Mouse (Mus musculus): ENCODE measurements at regions not wholly inside any gene's neighbourhood (a gene's known extent, or its start where the extent isn't known, plus 50 kb on each side); places are given as distances from the start of the nearest gene placed in this dataset.

DNA sequence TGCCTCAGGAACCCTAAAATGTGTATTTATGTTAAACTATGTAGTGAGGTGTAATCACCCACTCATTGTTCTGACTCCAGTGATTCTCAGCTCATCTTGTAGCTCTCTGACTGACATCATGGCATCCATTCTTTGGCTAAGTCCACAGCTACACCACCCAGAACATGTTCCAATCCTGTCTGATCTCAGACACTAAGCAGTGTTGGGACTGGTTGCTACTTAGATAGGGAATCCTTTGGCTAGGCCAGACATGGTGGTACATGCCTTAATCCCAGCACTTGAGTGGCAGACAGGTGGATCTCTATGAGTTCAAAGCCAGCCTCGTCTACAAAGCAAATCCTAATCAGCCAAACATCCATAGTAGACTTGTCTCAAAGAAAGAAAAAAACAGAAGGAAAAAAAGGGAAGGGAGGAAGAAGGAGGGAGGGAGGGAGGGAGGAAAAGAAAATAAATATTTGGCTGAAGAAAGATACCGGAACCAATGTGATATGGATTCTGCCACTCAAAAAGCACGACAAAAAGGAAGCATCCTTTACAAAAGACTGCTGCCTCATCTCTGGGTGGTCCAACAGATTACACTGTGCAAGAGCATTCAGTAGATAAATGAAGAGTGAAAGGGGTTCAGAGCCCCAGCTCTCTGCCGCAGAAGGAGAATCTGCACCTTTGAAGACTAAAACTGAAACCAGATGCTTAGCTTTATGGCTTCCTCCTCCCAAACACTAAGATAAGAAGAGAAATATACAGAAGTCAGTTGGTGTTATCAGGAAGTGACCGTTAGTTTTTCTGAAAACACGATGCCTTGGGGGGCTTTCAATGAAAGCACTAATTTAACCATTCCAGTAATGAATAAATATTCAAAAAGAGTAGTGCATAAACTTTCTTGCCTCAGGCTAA lies 51.5 kb upstream of the Med13 start:
- ChIA-PET POLR2A (interaction anchor here in 3 of 4 experiments (0.5 to 1.0 kb wide), 4 partner anchors 27 to 995 kb away, joined by 4 to 7 read pairs (median 4); no protein-coding TSS in a partner anchor), CTCF (interaction anchor here in 1 of 4 experiments (0.6 to 1.0 kb wide), 2 partner anchors 28 to 1414 kb away, joined by 3 read pairs; no protein-coding TSS in a partner anchor)

- ChIA-PET POLR2A (interaction anchor here in 3 of 4 experiments (0.5 to 1.0 kb wide), 3 partner anchors 26 to 994 kb away, joined by 4 to 7 read pairs (median 4); no protein-coding TSS in a partner anchor), CTCF (interaction anchor here in 1 of 4 experiments (0.6 to 1.0 kb wide), 2 partner anchors 27 to 1414 kb away, joined by 3 read pairs; no protein-coding TSS in a partner anchor)
These were observed 52.2 kb upstream of the Med13 start for GRCm38 (mm10) chr11:86409580-86409947.

- CTCF ChIA-PET: no interaction called here
- POLR2A ChIA-PET: no interaction called here
These were observed 53.1 kb upstream of the Med13 start for GRCm38 (mm10) chr11:86410521-86410920.

DNA sequence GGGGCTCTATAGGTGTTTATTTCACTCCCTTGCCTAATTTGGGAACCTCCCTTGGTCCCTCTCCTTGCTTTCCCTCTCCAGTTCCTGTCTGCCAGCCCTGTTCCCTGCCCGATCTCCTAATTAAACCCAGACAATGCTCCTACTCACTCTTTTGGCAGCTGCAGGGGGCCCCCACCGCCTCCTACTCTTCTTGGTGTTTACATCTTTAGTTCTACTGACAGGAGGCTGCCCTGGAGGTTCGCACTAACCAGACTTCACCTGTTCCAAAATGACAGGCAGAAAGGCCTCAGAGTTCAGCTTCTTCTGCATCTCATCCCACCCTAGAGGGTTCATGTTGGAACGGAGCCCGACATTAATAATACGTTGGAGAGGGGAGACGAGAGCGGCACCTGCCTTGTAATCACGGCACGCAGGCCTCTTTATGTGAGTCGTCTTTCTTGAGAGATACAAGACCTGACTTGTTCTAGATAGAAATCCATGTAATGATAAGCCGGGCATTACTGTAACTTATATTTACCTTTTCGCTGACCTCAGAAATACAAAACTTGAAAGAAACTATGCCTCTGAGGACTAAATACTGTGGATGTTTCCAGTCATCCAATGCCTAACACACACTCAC lies 55.5 kb upstream of the Med13 start:
- CTCF ChIA-PET: no interaction called here
- POLR2A ChIA-PET: interaction anchor here in 3 of 4 experiments (0.6 to 1.4 kb wide), 5 partner anchors 17 to 158 kb away, joined by 3 to 11 read pairs (median 3); no protein-coding TSS in a partner anchor

DNA sequence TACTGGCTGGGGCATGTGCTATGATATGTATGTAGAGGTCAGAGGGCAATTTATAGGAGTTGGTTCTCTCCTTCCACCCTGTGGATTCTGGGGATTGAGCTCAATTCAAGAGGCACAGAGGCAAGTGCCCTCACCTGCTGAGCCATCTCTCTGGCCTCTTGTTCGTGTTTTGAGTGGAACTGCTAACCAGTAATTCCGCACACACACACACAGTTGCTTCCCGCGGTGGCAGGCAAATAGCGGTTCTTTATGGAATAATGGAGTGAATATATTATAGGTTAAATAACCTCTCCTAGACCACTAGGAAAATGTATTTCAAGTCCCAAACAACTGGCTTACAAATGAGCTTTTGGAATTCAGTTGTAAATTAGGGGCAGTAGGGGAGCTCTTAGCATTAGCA lies 59.1 kb upstream of the Med13 start:
- CTCF ChIA-PET: interaction anchor here in 2 of 4 experiments (0.6 to 1.0 kb wide), 2 partner anchors 58 to 444 kb away, joined by 3 to 5 read pairs; no protein-coding TSS in a partner anchor

GRCm38 (mm10) chr11:86417164-86417563 lies 59.8 kb upstream of the Med13 start:
- POLR2A ChIA-PET: interaction anchor here in 2 of 4 experiments (0.6 to 1.7 kb wide), 4 partner anchors 11 to 23 kb away, joined by 3 to 4 read pairs (median 3); no protein-coding TSS in a partner anchor
- CTCF ChIA-PET: interaction anchor here in 3 of 4 experiments (0.6 to 1.0 kb wide), 3 partner anchors 59 to 853 kb away, joined by 3 to 5 read pairs (median 3); no protein-coding TSS in a partner anchor

More for the DNA sequence above, 59.1 kb upstream of the Med13 start:
- POLR2A ChIA-PET: interaction anchor here in 3 of 4 experiments (0.9 to 1.7 kb wide), 4 partner anchors 12 to 38 kb away, joined by 3 to 4 read pairs (median 3); no protein-coding TSS in a partner anchor

DNA sequence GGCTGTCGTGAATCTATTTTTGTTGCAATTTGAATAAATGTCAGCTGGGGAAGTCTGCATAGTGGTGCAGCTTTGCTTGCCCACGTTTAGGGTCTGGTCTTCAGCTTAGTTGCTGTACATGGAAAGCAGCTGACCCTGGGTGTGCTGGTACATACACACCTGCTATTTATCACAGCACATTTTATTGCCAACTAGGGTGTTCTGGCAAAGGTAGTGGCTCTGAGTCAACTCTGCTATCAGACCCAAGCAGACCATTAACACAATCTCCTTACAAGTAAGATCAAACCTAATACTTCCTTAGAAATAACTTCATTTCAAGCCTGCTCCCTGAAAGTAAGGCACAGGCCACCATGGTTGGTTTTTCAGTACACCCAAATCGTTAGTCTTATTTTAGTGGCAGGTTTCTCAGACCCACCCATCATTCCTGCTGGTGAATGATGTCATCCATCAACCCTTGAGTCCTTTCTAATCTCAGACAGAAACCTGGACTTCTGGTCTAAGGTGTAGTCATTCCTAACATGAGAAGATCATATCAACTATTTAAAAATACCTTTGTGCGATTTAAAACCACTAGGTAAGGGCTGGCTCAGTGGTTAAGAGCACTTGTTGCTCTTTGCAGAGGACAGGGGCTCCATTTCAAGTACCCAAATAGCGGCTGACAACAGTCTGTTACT lies 62.5 kb upstream of the Med13 start:
- CTCF ChIA-PET: no interaction called here

DNA sequence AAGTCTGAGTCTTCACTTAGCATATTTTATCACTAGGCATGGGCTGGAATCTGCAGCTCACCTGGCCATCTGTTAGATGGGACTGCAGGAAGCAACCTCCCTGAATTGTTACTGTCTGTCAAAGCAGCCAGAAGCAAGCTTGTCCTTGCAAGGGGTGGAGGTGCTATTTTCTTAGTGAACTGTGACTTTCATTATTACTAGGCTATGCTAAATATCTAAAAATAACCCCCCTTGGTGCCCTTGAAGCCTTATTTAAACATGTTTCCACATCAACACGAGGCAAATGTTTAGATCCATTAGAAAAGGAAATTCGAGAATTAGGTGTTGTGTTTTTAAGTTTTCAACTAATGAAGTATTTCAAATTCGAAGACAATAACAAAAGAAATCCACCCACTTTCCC lies 55.5 kb upstream of the Rnft1 start:
- CTCF ChIA-PET: no interaction called here
- POLR2A ChIA-PET: interaction anchor here in 1 of 4 experiments (0.9 kb wide), 1 partner anchor 228 kb away, joined by 3 read pairs; the partner anchor contains the start of gene Brip1

More for the DNA sequence above, 62.5 kb upstream of the Med13 start:
- POLR2A ChIA-PET: no interaction called here

DNA sequence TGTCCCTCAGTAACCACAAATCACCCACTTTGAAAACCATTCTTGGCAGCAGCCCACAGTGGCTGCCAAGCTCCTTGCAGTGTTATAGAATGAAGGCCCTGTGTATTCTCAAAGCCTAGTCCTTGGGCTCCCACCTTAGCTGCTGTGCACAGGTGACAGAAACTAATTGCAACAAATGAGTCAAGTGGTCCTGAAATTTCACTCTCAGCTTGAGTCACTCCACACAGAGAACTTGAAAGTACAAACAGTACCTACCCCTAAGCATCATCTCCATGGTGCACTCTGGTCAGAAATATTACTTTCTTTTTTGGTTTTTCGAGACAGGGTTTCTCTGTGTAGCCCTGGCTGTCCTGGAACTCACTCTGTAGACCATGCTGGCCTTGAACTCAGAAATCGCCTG lies 54.2 kb upstream of the Rnft1 start:
- ChIA-PET CTCF (no interaction called here), POLR2A (no interaction called here)

GRCm38 (mm10) chr11:86431550-86431949 lies 52.9 kb upstream of the Rnft1 start:
- POLR2A ChIA-PET: interaction anchor here in 2 of 4 experiments (0.7 to 1.3 kb wide), 5 partner anchors 9 to 759 kb away, joined by 3 to 4 read pairs (median 3); no protein-coding TSS in a partner anchor
- CTCF ChIA-PET: no interaction called here

GRCm38 (mm10) chr11:86434106-86434505 lies 50.4 kb upstream of the Rnft1 start:
- CTCF ChIA-PET: no interaction called here

More at GRCm38 (mm10) chr11:86434106-86434505, 50.4 kb upstream of the Rnft1 start:
- POLR2A ChIA-PET: interaction anchor here in 1 of 4 experiments (1.2 to 1.5 kb wide), 3 partner anchors 10 to 111 kb away, joined by 3 to 5 read pairs (median 4); partner anchors contain the start of genes Rps6kb1 and Tubd1

Measured in embryonic stem cell, embryonic (primary cell).